Mouse (Mus musculus) forelimb bud, embryonic 11.5 days (tissue): ENCODE results near the gene Nfib.

Experiments used
- DNase-seq: peaks from one replicate; pipeline ENCODE4 v3.0.0-alpha.2; 2012; ENCODE audit warnings: low read depth, low spot score

The Nfib gene

DNA sequence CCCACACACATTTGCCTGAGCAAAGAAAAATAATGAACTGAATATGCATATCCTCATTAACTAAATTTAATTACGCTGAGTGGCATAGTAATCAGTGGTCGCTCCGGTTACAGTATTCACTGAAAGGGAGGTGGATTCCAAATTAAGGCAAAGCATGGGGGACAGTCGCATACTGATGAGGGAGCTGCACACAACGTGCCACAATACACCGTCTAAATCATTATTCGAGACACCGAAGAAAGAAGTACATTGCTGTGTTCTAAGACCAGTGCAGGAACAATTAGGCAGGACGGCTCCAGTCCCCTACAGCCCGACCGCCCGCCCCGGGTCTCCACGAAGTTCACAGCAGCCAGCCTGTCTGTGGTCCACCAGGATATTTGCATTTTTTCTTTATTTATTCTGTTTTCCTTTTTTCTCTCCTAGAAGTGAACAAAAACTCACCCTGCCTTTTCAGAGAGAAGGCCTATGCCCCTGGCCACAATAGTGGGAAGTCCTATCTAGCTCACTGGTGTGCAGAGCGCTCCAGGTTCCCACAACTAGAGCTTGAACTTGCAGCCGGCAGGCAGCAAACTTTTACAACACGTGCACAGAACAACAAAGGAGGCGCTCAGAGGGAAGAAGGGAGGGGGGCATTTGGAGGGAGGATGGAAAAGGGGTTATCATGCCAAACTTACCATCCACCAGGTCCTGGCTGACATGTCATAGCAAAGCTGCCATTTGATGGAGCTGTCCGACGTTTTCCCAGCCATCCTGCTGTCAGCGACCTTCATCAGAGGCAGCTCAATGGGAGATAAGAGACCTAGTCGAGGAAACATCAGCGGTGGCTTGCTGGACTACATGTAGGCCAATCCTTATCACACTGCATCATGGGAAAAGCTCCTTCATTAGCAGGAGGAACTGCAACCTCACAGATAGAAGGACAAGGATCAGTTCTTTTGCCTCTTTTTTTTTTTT lies at the start of gene Nfib:
Gene Nfib (minus strand): TSS at position 910 of the 954 bp plus-strand sequence.
- DNase-seq: no peak

GRCm38 (mm10) chr4:82735764-82736163 lies 30.2 kb upstream of the Nfib start:
- no peak for DNase-seq

- no peak for DNase-seq
Measured at GRCm38 (mm10) chr4:82734765-82735481, 29.4 kb upstream of the Nfib start.

- no peak for DNase-seq
Measured at GRCm38 (mm10) chr4:82734348-82734747, 28.8 kb upstream of the Nfib start.

GRCm38 (mm10) chr4:82733636-82734035 lies 28.1 kb upstream of the Nfib start:
- DNase-seq: no peak

GRCm38 (mm10) chr4:82730248-82730887 lies 24.8 kb upstream of the Nfib start:
- DNase-seq: no peak

GRCm38 (mm10) chr4:82724058-82724457 lies 18.5 kb upstream of the Nfib start:
- no peak for DNase-seq

- DNase-seq: no peak
Measured at GRCm38 (mm10) chr4:82723048-82723447, 17.5 kb upstream of the Nfib start.

DNA sequence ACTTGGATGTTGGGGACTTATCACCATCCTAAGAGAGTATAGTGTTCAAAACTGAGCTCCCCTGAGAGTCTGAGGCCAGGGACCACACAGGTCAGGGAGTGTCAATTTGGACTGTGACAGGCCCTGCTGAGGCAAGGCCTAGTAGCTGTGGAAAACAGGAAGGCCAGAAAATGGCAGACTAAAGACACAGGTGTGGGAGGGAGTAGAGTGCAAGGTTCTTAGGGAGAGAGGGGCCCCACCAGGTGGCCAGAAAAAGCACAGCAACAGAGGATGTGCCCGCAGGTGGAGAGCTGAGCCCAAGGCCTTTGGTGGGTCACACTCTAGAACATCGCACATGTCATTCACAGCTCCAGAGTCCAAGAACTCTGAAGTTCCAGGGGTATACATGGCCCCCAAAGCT lies 10.3 kb upstream of the Nfib start:
- DNase-seq: no peak

- DNase-seq: no peak
Measured at GRCm38 (mm10) chr4:82711611-82712295, 6.2 kb upstream of the Nfib start.

DNA sequence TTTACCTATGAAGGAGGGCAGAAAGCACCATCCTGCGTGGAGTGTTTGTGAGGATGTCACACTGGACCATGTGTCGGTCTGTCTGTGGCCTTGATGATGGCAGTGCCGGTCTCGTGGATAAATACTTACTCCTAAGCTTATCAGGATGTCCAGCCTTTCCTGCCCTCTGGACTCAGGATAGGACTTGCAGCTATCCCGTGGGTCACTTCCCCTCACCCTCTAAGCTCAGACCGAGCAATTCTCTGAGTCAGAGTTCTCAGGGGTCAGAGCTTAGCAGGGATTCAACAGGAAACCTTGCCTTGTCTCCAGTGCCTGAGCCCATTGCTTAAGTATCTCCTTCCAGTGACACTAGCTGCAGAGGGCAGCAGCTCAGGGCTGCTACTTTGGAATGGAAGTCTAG lies 4.1 kb upstream of the Nfib start:
- DNase-seq: no peak

GRCm38 (mm10) chr4:82706012-82706411 lies 462 bp upstream of the Nfib start:
- DNase-seq: peak; percentile 35

DNA sequence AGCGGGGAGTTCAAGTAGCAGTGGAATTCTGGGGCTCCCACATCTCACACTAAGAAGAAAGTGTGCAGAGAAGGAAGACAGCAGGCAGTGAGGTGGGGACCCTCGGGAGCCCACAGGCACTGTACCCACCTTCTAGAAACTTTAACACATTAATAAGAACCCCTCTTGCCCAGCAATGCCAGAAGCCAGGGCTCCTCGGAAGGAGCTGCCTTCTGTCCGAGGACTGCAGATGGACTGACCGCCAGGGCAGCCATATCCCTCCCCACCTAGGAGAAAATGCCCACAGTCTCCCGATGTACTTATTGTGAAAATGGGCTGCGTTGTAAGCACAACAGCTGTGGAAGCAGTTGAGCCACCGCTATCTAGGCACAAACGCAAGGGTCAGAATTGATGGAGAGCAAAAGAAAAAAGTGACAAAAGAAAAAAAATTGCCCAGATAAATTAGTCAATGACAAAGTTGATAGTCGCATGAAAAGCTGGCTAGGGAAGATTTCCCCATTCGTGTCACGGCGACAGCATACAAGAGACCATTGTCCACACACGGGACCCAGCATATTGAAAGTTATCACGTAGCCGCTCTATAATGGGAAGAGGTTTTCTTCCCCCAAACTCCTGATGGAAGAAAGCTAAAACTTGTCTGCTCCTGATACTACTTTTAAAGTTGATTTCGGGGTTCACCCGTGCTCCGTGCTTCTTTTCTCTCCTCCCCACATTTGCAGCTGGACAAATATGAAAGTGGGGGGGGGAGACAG lies 1.3 kb downstream of the Nfib start:
- no peak for DNase-seq

DNA sequence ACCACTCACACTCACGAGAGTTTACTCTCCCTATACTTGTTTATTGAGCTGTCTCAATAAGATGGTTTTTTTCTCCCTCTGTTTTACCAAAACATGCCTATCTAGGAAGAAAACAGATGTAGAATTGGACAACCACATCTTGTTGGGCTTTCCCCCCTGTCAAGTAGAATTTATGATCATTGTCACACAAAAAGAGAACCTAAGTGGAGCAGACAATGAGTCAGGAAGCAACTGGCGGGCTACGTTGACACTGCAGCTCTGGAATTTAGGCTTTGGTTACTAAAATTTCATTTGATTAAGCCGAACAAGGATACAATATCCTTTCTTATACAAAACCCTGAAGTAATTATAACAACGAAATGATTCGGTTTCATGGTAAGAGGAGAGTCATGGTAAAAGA lies 2.7 kb downstream of the Nfib start:
- DNase-seq: no peak

DNA sequence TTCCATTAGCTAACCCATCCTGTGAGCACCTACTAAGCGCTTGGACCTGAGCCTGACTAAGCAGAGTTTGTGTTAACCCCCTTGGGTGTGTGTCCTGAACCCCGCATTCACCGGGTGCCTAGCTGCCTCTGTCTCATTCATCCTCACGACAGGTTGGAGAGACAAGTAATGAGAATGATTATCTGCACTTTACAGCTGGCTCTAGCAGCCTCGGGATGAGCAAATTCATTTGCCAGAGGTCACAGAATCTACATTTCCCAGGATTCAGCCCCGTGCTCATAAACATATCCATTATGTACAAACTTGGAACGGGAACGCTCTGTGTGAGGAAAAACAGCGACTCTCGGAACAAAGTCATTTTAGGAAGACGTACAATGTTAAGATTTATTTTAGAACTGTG lies 6.0 kb downstream of the Nfib start:
- DNase-seq: no peak

- no peak for DNase-seq
Measured at GRCm38 (mm10) chr4:82698616-82699015, 6.9 kb downstream of the Nfib start.

DNA sequence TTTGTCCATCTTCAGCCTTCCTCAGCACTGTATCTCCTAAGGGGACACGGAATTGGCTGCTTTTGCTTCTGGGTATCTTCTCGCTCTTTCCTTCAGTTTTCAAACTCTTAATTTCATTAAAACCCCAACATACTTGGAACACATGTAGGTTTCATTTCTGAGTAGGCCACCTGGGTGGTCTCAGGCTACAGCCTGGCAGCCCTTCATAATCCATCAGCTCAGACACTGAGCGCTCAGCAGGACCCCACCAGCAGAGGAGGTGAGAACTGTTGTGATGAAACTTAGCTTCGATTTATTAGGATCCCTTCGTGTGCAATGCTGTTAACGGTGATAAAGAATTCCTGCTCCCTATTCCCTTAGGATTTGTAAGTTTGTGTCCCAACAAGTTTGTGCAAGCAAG lies 8.4 kb downstream of the Nfib start:
- no peak for DNase-seq

GRCm38 (mm10) chr4:82695760-82696501 lies 9.6 kb downstream of the Nfib start:
- DNase-seq: no peak

- DNase-seq: no peak
Measured at GRCm38 (mm10) chr4:82692009-82692326, 13.6 kb downstream of the Nfib start.
